Mouse (Mus musculus) heart, adult 2 months (tissue): ENCODE results near the gene Ablim2. TPM values are rescaled to one million over a fixed set of nuclear protein-coding genes. Genes with fewer than 3 reads are reported as not detected.

Experiments
- DNase-seq, 2 experiments: peaks; one replicate each; pipeline ENCODE4 v3.0.0; 2021
- H3K27ac ChIP-seq: fragments of 200-600 bp; 2 replicates; pipeline ENCODE4 v1.8.1; 2022
- H3K27me3 ChIP-seq: fragments of 200-500 bp; 2 replicates; pipeline ENCODE4 v1.6.1; 2012; ENCODE audit warnings: mild to moderate bottlenecking, low read length, inconsistent platforms, mixed read lengths; ENCODE audit not compliant: control insufficient read depth, insufficient read depth
- H3K36me3 ChIP-seq: fragments of 200-500 bp; 2 replicates; pipeline ENCODE4 v1.6.1; 2012; ENCODE audit warnings: low read length, inconsistent platforms; ENCODE audit not compliant: control insufficient read depth, insufficient read depth
- H3K4me1 ChIP-seq: fragments of 200-500 bp; 2 replicates; pipeline ENCODE4 v1.6.1; 2011; ENCODE audit warnings: low read length; ENCODE audit not compliant: control insufficient read depth, insufficient read depth
- H3K4me3 ChIP-seq: fragments of 200-600 bp; 2 replicates; pipeline ENCODE4 v1.8.1; 2022
- H3K79me2 ChIP-seq: fragments of 200-500 bp; replicated peaks from 2 replicates; pipeline ENCODE4 v1.6.1; 2012; ENCODE audit warnings: mild to moderate bottlenecking, inconsistent platforms, low read length, moderate library complexity, mixed read lengths; ENCODE audit not compliant: control insufficient read depth, insufficient read depth
- H3K9ac ChIP-seq: fragments of 200-500 bp; 2 replicates; pipeline ENCODE4 v1.6.1; 2012; ENCODE audit warnings: low read depth, mild to moderate bottlenecking, control low read depth, inconsistent platforms, low read length, mixed read lengths
- CTCF ChIP-seq: fragments of 200-600 bp; IDR thresholded peaks from 2 replicates; pipeline ENCODE4 v1.8.1; 2022; ENCODE audit warnings: antibody characterized with exemption, mild to moderate bottlenecking, moderate library complexity
- EP300 ChIP-seq: fragments of 200-500 bp; IDR thresholded peaks from 2 replicates; pipeline ENCODE4 v1.6.1; 2011; ENCODE audit warnings: low read depth, low read length, control low read depth; ENCODE audit not compliant: insufficient read depth
- POLR2A ChIP-seq: fragments of 200-500 bp; IDR thresholded peaks from 2 replicates; pipeline ENCODE4 v1.6.1; 2011; ENCODE audit warnings: mild to moderate bottlenecking, low read depth, low read length, control low read depth; ENCODE audit not compliant: insufficient read depth
- WGBS: fragments of 180-500 bp; shearing (Covaris S2); methylation state at CpG from one replicate; pipeline ENCODE4 v1.1.7; 2018; 5-methylcytosine and 5-hydroxymethylcytosine counted together
- intact Hi-C: fragments of 180-260 bp; cut with DNase I; formaldehyde crosslinking; loops from one replicate; pipeline ENCODE4 v1.15.1; 2025
- polyA plus RNA-seq: library from polyadenylated mRNA; depleted of rRNA; stranded (reverse); fragments of >200 nt; gene quantifications from 2 replicates; pipeline ENCODE4 v1.2.3, GENCODE M21; 2012
- total RNA-seq, 2 experiments: library from RNA; stranded (reverse); gene quantifications; 2 replicates each; pipeline ENCODE4 v1.2.3; 2021

The Ablim2 gene
- total and polyA plus RNA-seq, 3 experiments: 20.1 to 32.7 (median 20.8) TPM

DNA sequence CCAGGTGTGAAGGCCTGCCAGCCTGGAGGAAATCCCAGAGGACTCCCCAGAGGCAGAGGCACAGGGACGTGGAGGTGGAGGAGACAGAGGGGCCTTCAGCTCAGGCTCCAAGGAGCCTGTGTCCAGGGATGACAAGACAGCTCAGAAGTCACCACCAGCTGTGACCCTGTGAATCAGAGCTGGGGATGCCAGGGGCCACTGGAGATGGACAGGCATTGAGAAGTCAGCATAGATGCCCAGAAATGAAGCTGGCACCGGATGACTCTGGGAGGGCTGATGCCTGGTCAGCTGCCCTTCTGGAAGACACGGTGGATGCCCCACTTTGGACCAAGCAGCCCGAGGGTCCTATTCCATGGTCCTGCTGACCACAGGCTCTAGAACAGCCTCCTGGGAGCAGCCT is 36.3 kb downstream of the Ablim2 start:
- Histone ChIP-seq H3K27ac (peak overlapping the region; percentile 69; the same call in 1 of the 2 replicates), H3K4me1 (peaks cover 7% of the 10 kb centered on the region), H3K36me3 (no peaks in the 10 kb centered on the region), H3K4me3 (no peak overlapping the region), H3K27me3 (no peaks in the 10 kb centered on the region), H3K9ac (no peak overlapping the region), H3K79me2 (no peaks in the 10 kb centered on the region)
- 85% methylated on average over 4 of the region's 4 CpGs for WGBS
- TF ChIP-seq CTCF (no peak), EP300 (no peak), POLR2A (no peak)
- no peak for DNase-seq
- intact Hi-C loops: no loop called here

DNA sequence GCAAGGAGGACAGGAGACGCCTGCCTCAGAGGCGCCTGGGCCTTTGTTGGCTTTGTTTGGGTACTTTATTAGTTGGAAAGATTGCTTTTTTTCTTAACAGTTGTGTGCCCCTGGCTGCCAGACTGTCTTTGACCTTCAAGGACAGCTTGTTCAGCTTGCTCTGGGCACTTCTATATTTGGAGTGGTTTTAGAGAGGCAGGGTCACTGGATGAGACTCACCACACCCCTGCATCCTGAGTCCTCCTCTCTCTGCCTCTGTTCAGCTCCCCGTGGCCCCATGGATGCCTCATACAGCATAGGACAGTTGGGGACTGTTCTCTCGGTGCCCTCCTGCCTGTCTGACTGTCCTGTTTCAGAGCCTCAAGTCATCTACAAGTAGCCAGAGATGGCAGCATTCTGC is 37.3 kb downstream of the Ablim2 start:
- Histone ChIP-seq H3K27ac (peak overlapping the region; percentile 69), H3K27me3 (no peaks in the 10 kb centered on the region), H3K4me3 (no peak overlapping the region), H3K4me1 (peaks cover 5% of the 10 kb centered on the region), H3K36me3 (no peaks in the 10 kb centered on the region), H3K9ac (no peak overlapping the region), H3K79me2 (no peaks in the 10 kb centered on the region)
- no peak for TF ChIP-seq CTCF
- no peak for TF ChIP-seq EP300
- TF ChIP-seq POLR2A: no peak
- 57% methylated on average over 4 of the region's 4 CpGs for WGBS
- intact Hi-C loops: loop anchor here (1.0 kb wide), 1 partner anchor 63 kb away; no protein-coding TSS in a partner anchor
- no peak for DNase-seq

DNA sequence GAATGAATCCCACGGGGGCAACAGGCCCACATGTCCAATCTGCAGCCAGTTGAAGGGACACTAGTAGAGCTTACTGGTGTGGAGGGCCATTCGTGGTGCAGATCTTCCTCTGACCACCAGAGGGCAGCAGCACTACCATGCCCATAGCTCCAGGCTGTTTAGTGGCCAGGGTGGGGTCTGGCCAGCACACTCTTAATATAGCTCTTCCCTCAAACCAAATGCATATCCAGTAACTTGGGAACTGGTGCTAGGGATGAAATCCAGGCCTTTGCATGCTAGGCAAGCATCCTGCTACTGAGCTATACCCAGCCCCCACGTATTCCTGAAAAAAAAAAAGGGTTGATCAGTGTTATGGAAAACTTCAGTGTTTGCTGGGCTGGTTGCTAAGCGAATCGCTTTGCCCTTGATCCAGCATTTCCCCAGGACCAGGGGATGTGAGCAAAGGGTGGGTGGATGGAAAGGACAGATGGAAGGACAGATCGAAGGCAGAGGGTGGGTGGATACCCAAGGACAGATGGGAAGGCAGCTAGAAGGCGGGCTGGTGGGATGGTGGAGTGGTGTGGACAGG is 37.9 kb downstream of the Ablim2 start:
- H3K9ac ChIP-seq: no peak overlapping the region
- H3K27me3 ChIP-seq: no peaks in the 10 kb centered on the region
- intact Hi-C loops: loop anchor here (1.0 kb wide), 1 partner anchor 63 kb away; no protein-coding TSS in a partner anchor
- H3K36me3 ChIP-seq: no peaks in the 10 kb centered on the region
- H3K4me1 ChIP-seq: peaks cover 5% of the 10 kb centered on the region
- H3K79me2 ChIP-seq: no peaks in the 10 kb centered on the region
- no peak overlapping the region for H3K4me3 ChIP-seq
- peak; percentile 69 to 71 for DNase-seq
- no peak for TF ChIP-seq POLR2A
- 0 out of 2 replicates have a peak, but pooled peaks have one; percentile 39 for TF ChIP-seq EP300
- peak overlapping the region; percentile 69 for H3K27ac ChIP-seq
- 38% methylated on average over 7 of the region's 7 CpGs for WGBS

DNA sequence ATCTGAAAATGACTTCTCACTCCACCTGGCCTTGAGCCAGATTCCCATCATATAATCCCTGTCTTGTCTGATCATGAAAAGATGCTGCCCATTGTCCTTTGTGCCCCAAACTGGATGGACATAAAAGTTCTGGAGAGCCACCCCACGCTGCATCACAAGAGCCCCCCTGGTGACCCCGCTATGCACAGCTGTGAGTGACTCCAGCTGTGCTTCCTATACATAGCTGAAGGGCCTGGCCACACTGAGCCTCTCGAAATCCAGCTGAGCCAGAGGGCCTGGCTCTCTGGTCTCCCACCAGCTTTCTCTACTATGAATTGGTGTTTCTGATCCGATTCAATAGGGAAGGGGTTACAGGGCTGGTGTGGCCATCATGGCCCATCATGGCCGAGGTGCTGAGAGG is 38.5 kb downstream of the Ablim2 start:
- H3K27me3 ChIP-seq: no peaks in the 10 kb centered on the region
- H3K4me3 ChIP-seq: no peak overlapping the region
- peaks cover 5% of the 10 kb centered on the region for H3K4me1 ChIP-seq
- WGBS: 74% methylated on average over 5 of the region's 5 CpGs
- H3K27ac ChIP-seq: peak overlapping the region; percentile 69; the same call in 1 of the 2 replicates
- no peak for DNase-seq
- H3K9ac ChIP-seq: no peak overlapping the region
- no peaks in the 10 kb centered on the region for H3K36me3 ChIP-seq
- intact Hi-C loops: no loop called here
- TF ChIP-seq EP300 (no peak), CTCF (no peak), POLR2A (no peak)
- no peaks in the 10 kb centered on the region for H3K79me2 ChIP-seq

DNA sequence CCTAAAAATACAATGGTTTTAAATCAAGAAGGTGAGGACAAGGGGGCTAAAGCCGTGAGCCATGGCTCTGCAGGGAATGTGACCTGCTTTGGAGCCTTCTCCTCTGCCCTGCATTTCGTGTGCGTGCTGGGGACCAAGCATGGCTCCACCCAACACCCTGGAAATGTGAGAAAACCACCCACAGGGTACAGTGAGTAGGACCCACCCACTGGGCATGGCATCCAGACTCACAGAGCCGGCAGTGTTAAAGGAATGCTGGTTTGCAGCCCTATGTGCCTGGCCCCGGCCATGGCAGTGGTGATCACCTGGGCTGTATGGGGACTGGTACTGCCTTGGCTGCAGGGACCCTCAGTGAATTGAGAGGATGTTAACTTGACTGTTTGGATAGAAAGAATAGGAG is 41.4 kb downstream of the Ablim2 start:
- H3K4me3 ChIP-seq: no peak overlapping the region
- peaks cover 5% of the 10 kb centered on the region for H3K4me1 ChIP-seq
- H3K27me3 ChIP-seq: no peaks in the 10 kb centered on the region
- no peak overlapping the region for H3K9ac ChIP-seq
- no peaks in the 10 kb centered on the region for H3K79me2 ChIP-seq
- no peak for TF ChIP-seq CTCF
- no peak for TF ChIP-seq EP300
- no peak for TF ChIP-seq POLR2A
- H3K36me3 ChIP-seq: no peaks in the 10 kb centered on the region
- H3K27ac ChIP-seq: no peak overlapping the region
- intact Hi-C loops: no loop called here
- WGBS: 39% methylated on average over 5 of the region's 5 CpGs
- DNase-seq: no peak

DNA sequence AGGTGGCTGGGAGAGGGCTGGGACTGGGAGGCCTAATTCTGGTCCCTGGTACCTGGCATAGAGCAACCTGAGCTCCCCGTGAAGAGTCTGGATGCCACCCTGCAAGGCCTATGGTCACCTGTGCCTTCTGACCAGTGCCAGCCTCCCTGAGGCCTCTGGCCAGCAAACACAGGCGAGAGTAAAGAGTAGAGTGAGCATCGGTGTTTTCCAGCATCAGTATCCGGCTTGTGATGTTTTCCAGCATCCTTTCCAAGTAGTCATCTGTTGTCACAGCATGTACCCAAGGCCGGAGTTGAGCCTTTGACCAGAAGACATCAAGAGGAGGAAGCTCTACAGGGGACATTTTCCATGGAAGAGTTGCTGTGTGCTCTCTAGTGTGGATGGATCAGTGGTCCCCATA is 45.7 kb downstream of the Ablim2 start:
- Histone ChIP-seq H3K36me3 (no peaks in the 10 kb centered on the region), H3K4me1 (0 out of 2 replicates have a peak, but pooled peaks cover 2% of the 10 kb centered on the region), H3K4me3 (no peak overlapping the region), H3K9ac (no peak overlapping the region), H3K27me3 (no peaks in the 10 kb centered on the region), H3K27ac (no peak overlapping the region), H3K79me2 (no peaks in the 10 kb centered on the region)
- DNase-seq: no peak
- intact Hi-C loops: no loop called here
- 77% methylated on average over 5 of the region's 5 CpGs for WGBS
- no peak for TF ChIP-seq EP300
- no peak for TF ChIP-seq POLR2A
- no peak for TF ChIP-seq CTCF
